Mouse (Mus musculus) CH12.LX (cell line): ENCODE measurements around the gene Smarca2. TPM values are rescaled to one million over a fixed set of nuclear protein-coding genes. Genes with fewer than 3 reads are reported as not detected.

Experiments used
- DNase-seq: peaks from one replicate; pipeline ENCODE4 v3.0.0-alpha.2; 2013; ENCODE audit errors: extremely low read depth
- H3K27ac ChIP-seq: 2 replicates; pipeline ENCODE4 v1.5.1; 2012; ENCODE audit warnings: low read depth, mild to moderate bottlenecking, control low read depth, moderate library complexity; ENCODE audit not compliant: insufficient read depth
- H3K27me3 ChIP-seq: replicated peaks from 2 replicates; pipeline ENCODE3; 2012; ENCODE audit warnings: inconsistent platforms
- H3K36me3 ChIP-seq, 2 experiments: replicated peaks in 1 of 2; 2 replicates each; pipeline versions ENCODE3 to v1.6.1; 2012; ENCODE audit warnings: inconsistent platforms in 1 of 2, low read length in 1 of 2, mild to moderate bottlenecking in 1 of 2, mixed read lengths in 1 of 2, moderate library complexity in 1 of 2; ENCODE audit not compliant: control insufficient read depth in 1 of 2, insufficient read depth in 1 of 2
- H3K4me1 ChIP-seq, 2 experiments: 2 replicates each; pipeline ENCODE4 v1.6.1; 2012; ENCODE audit warnings: inconsistent platforms in 1 of 2, moderate library complexity in 1 of 2; ENCODE audit not compliant: insufficient read depth in 2 of 2, control insufficient read depth in 1 of 2
- H3K4me2 ChIP-seq: 2 replicates; pipeline ENCODE4 v1.6.1; 2012; ENCODE audit warnings: low read depth, mild to moderate bottlenecking, control low read depth; ENCODE audit not compliant: poor library complexity, insufficient read depth, severe bottlenecking
- H3K4me3 ChIP-seq, 3 experiments: fragments of 150-350 bp in 1 of 3; sonication (generic) in 1 of 3; replicated peaks in 1 of 3; 2 replicates each; pipeline versions ENCODE3 to v1.5.1; 2011 to 2012; ENCODE audit warnings: low read depth in 2 of 3, low read length in 2 of 3, mild to moderate bottlenecking in 2 of 3, moderate library complexity in 2 of 3, control low read depth in 1 of 3, improper control_type of control experiment in 1 of 3, inconsistent platforms in 1 of 3, mixed read lengths in 1 of 3; ENCODE audit not compliant: poor library complexity in 1 of 3
- H3K79me2 ChIP-seq: replicated peaks from 2 replicates; pipeline ENCODE4 v1.6.1; 2012; ENCODE audit warnings: mild to moderate bottlenecking, moderate library complexity; ENCODE audit not compliant: control insufficient read depth, poor library complexity, insufficient read depth, severe bottlenecking; ENCODE audit errors: extremely low read depth
- H3K9ac ChIP-seq: 2 replicates; pipeline ENCODE4 v1.6.1; 2012; ENCODE audit warnings: low read depth, mild to moderate bottlenecking, control low read depth, moderate library complexity; ENCODE audit not compliant: insufficient read depth
- H3K9me3 ChIP-seq: replicated peaks from 2 replicates; pipeline ENCODE3; 2012; ENCODE audit warnings: low read length, inconsistent platforms, mixed read lengths
- BHLHE40 ChIP-seq: IDR thresholded peaks from 2 replicates; pipeline ENCODE4 v1.6.1; 2011; ENCODE audit warnings: mild to moderate bottlenecking, low read depth, low read length, improper control_type of control experiment
- CHD1 ChIP-seq: IDR thresholded peaks from 2 replicates; pipeline ENCODE4 v1.6.1; 2012; ENCODE audit warnings: low read depth, low read length, improper control_type of control experiment, inconsistent platforms
- CHD2 ChIP-seq: IDR thresholded peaks from 2 replicates; pipeline ENCODE4 v1.6.1; 2011; ENCODE audit warnings: low read length, improper control_type of control experiment
- E2F4 ChIP-seq: IDR thresholded peaks from 2 replicates; pipeline ENCODE4 v1.6.1; 2011; ENCODE audit warnings: low read depth, low read length, improper control_type of control experiment; ENCODE audit not compliant: insufficient replicate concordance
- ELF1 ChIP-seq: IDR thresholded peaks from 2 replicates; pipeline ENCODE4 v1.6.1; 2014; ENCODE audit warnings: low read depth, mild to moderate bottlenecking, inconsistent platforms, low read length, improper control_type of control experiment
- EP300 ChIP-seq: IDR thresholded peaks from 2 replicates; pipeline ENCODE4 v1.6.1; 2011; ENCODE audit warnings: low read length, improper control_type of control experiment
- ETS1 ChIP-seq: conservative IDR thresholded peaks from 2 replicates; pipeline ENCODE4 v1.6.1; 2012; ENCODE audit warnings: low read depth, mild to moderate bottlenecking, inconsistent platforms, low read length, improper control_type of control experiment, moderate library complexity
- GABPA ChIP-seq: IDR thresholded peaks from 2 replicates; pipeline ENCODE4 v1.6.1; 2012; ENCODE audit warnings: low read depth, low read length, improper control_type of control experiment, inconsistent platforms; ENCODE audit not compliant: insufficient replicate concordance
- HCFC1 ChIP-seq: IDR thresholded peaks from 2 replicates; pipeline ENCODE4 v1.6.1; 2012; ENCODE audit warnings: low read depth, mild to moderate bottlenecking, inconsistent platforms, low read length, improper control_type of control experiment
- JUND ChIP-seq: conservative IDR thresholded peaks from 2 replicates; pipeline ENCODE4 v1.6.1; 2011; ENCODE audit warnings: low read depth, low read length, improper control_type of control experiment
- KAT2A ChIP-seq: IDR thresholded peaks from 2 replicates; pipeline ENCODE4 v1.6.1; 2012; ENCODE audit warnings: low read length, improper control_type of control experiment, inconsistent platforms; ENCODE audit not compliant: insufficient replicate concordance
- MAFK ChIP-seq: IDR thresholded peaks from 2 replicates; pipeline ENCODE4 v1.6.1; 2011; ENCODE audit warnings: low read length, improper control_type of control experiment; ENCODE audit not compliant: insufficient replicate concordance
- MAX ChIP-seq: IDR thresholded peaks from 2 replicates; pipeline ENCODE4 v1.6.1; 2011; ENCODE audit warnings: low read length, improper control_type of control experiment
- MEF2A ChIP-seq: IDR thresholded peaks from 2 replicates; pipeline ENCODE4 v1.6.1; 2014; ENCODE audit warnings: low read depth, mild to moderate bottlenecking, inconsistent platforms, low read length, improper control_type of control experiment, borderline replicate concordance
- MXI1 ChIP-seq: IDR thresholded peaks from 2 replicates; pipeline ENCODE4 v1.6.1; 2011; ENCODE audit warnings: mild to moderate bottlenecking, low read depth, low read length, improper control_type of control experiment
- MYC ChIP-seq: IDR thresholded peaks from 2 replicates; pipeline ENCODE4 v1.6.1; 2011; ENCODE audit warnings: low read depth, mild to moderate bottlenecking, improper control_type of control experiment, low read length
- NELFE ChIP-seq: IDR thresholded peaks from 2 replicates; pipeline ENCODE4 v1.6.1; 2011; ENCODE audit warnings: low read depth, low read length, improper control_type of control experiment
- NRF1 ChIP-seq: IDR thresholded peaks from 2 replicates; pipeline ENCODE4 v1.6.1; 2014; ENCODE audit warnings: low read depth, mild to moderate bottlenecking, inconsistent platforms, low read length, improper control_type of control experiment, moderate library complexity
- PAX5 ChIP-seq: IDR thresholded peaks from 2 replicates; pipeline ENCODE4 v1.6.1; 2012; ENCODE audit warnings: low read length, inconsistent platforms, mixed read lengths
- POLR2A ChIP-seq: IDR thresholded peaks from 2 replicates; pipeline ENCODE4 v1.6.1; 2011; ENCODE audit warnings: low read depth, mild to moderate bottlenecking, improper control_type of control experiment, low read length
- POLR2AphosphoS2 ChIP-seq: IDR thresholded peaks from 2 replicates; pipeline ENCODE4 v1.6.1; 2011; ENCODE audit warnings: low read depth, low read length, improper control_type of control experiment
- RAD21 ChIP-seq: IDR thresholded peaks from 2 replicates; pipeline ENCODE4 v1.6.1; 2011; ENCODE audit warnings: low read depth, mild to moderate bottlenecking, low read length, improper control_type of control experiment, moderate library complexity
- RCOR1 ChIP-seq: conservative IDR thresholded peaks from 2 replicates; pipeline ENCODE4 v1.6.1; 2012; ENCODE audit warnings: low read depth, mild to moderate bottlenecking, inconsistent platforms, low read length, improper control_type of control experiment
- SMC3 ChIP-seq: IDR thresholded peaks from 2 replicates; pipeline ENCODE4 v1.6.1; 2011; ENCODE audit warnings: low read depth, low read length, improper control_type of control experiment
- TBP ChIP-seq: conservative IDR thresholded peaks from 2 replicates; pipeline ENCODE4 v1.6.1; 2011; ENCODE audit warnings: low read depth, low read length, improper control_type of control experiment
- TCF12 ChIP-seq: IDR thresholded peaks from 2 replicates; pipeline ENCODE4 v1.6.1; 2014; ENCODE audit warnings: low read depth, mild to moderate bottlenecking, inconsistent platforms, low read length, improper control_type of control experiment
- UBTF ChIP-seq: IDR thresholded peaks from 2 replicates; pipeline ENCODE4 v1.6.1; 2012; ENCODE audit warnings: low read depth, mild to moderate bottlenecking, inconsistent platforms, low read length, improper control_type of control experiment, moderate library complexity
- USF1 ChIP-seq: IDR thresholded peaks from 2 replicates; pipeline ENCODE4 v1.6.1; 2014; ENCODE audit warnings: low read depth, mild to moderate bottlenecking, inconsistent platforms, low read length, improper control_type of control experiment
- USF2 ChIP-seq: conservative IDR thresholded peaks from 2 replicates; pipeline ENCODE4 v1.6.1; 2011; ENCODE audit warnings: low read depth, low read length, improper control_type of control experiment
- ZC3H11A ChIP-seq: IDR thresholded peaks from 2 replicates; pipeline ENCODE4 v1.6.1; 2012; ENCODE audit warnings: low read depth, mild to moderate bottlenecking, inconsistent platforms, low read length, improper control_type of control experiment
- ZKSCAN1 ChIP-seq: IDR thresholded peaks from 2 replicates; pipeline ENCODE4 v1.6.1; 2012; ENCODE audit warnings: low read depth, inconsistent platforms, low read length, improper control_type of control experiment, borderline replicate concordance
- ZMIZ1 ChIP-seq: IDR thresholded peaks from 2 replicates; pipeline ENCODE4 v1.6.1; 2012; ENCODE audit warnings: low read depth, mild to moderate bottlenecking, inconsistent platforms, low read length, improper control_type of control experiment
- ZNF384 ChIP-seq: IDR thresholded peaks from 2 replicates; pipeline ENCODE4 v1.6.1; 2012; ENCODE audit warnings: low read depth, low read length, improper control_type of control experiment, inconsistent platforms
- dilution Hi-C: fragments of 300-500 bp; cut with MboI; formaldehyde crosslinking; loops from 2 replicates; pipeline ENCODE4 v1.14.3; 2020; ENCODE audit warnings: low sequenced_read_pairs; ENCODE audit not compliant: extremely low pct_unique_long_range_greater_than_20kb, extremely low pct_ligation_motif_present
- in situ Hi-C: fragments of 300-500 bp; cut with MboI; formaldehyde crosslinking; loops from 3 replicates; pipeline ENCODE4 v1.14.3; 2019; ENCODE audit warnings: low sequenced_read_pairs, low pct_ligation_motif_present, low pct_unique_long_range_greater_than_20kb, mixed read lengths
- polyA plus RNA-seq: library from polyadenylated mRNA; unstranded; fragments of >175 nt; gene quantifications from 2 replicates; pipeline ENCODE4 v1.2.1, GENCODE M21; 2012; ENCODE audit warnings: low read depth; ENCODE audit not compliant: insufficient read length
- total RNA-seq, 2 experiments: library from RNA; depleted of rRNA; stranded (reverse); fragments of 300-350 nt in 1 of 2; fragments of >200 nt in 1 of 2; gene quantifications; 2 replicates each; pipeline ENCODE4 v1.2.3; 2012 to 2014

Gene Smarca2
- total and polyA plus RNA-seq, 3 experiments: 19.4 to 47.1 (median 21.8) TPM

GRCm38 (mm10) chr19:26758620-26759019 is 153.8 kb downstream of the Smarca2 start:
- H3K79me2 ChIP-seq: no peaks in the 10 kb centered on the region
- H3K4me1 ChIP-seq: peaks cover 8 to 29% of the 10 kb centered on the region in 2 experiments
- dilution Hi-C loops (no loop called here), in situ Hi-C loops (no loop called here)
- H3K36me3 ChIP-seq: peaks cover 13 to 85% of the 10 kb centered on the region in 2 experiments
- H3K27ac ChIP-seq: no peak overlapping the region
- H3K9ac ChIP-seq: no peak overlapping the region
- DNase-seq: no peak
- no peaks in the 10 kb centered on the region for H3K9me3 ChIP-seq
- no peak overlapping the region for H3K4me3 ChIP-seq
- no peak for TF ChIP-seq MEF2A
- no peak for TF ChIP-seq MYC
- TF ChIP-seq TBP: no peak
- no peak for TF ChIP-seq UBTF
- TF ChIP-seq USF2: no peak
- no peak for TF ChIP-seq USF1
- no peak for TF ChIP-seq MAFK
- TF ChIP-seq CHD2: no peak
- TF ChIP-seq HCFC1: no peak
- no peak for TF ChIP-seq KAT2A
- H3K27me3 ChIP-seq: no peaks in the 10 kb centered on the region
- H3K4me2 ChIP-seq: no peak overlapping the region

GRCm38 (mm10) chr19:26759295-26759694 is 154.4 kb downstream of the Smarca2 start:
- H3K9me3 ChIP-seq: no peaks in the 10 kb centered on the region
- in situ Hi-C loops: no loop called here
- H3K79me2 ChIP-seq: no peaks in the 10 kb centered on the region
- dilution Hi-C loops: no loop called here
- peak; percentile 31 for DNase-seq
- H3K4me1 ChIP-seq: peaks cover 8 to 24% of the 10 kb centered on the region in 2 experiments
- no peak overlapping the region for H3K4me3 ChIP-seq
- no peak overlapping the region for H3K27ac ChIP-seq
- H3K27me3 ChIP-seq: no peaks in the 10 kb centered on the region
- no peak overlapping the region for H3K9ac ChIP-seq
- H3K36me3 ChIP-seq: peaks cover 13 to 87% of the 10 kb centered on the region in 2 experiments
- H3K4me2 ChIP-seq: no peak overlapping the region
- no peak for TF ChIP-seq KAT2A
- TF ChIP-seq POLR2A: no peak
- no peak for TF ChIP-seq ZC3H11A
- TF ChIP-seq RAD21: no peak
- peak; percentile 41; the same call in 1 of the 2 replicates for TF ChIP-seq TCF12
- TF ChIP-seq ELF1: 0 out of 2 replicates have a peak, but pooled peaks have one; percentile 5
- TF ChIP-seq MXI1: no peak
- TF ChIP-seq ZKSCAN1: no peak
- TF ChIP-seq E2F4: no peak
- TF ChIP-seq JUND: no peak
- no peak for TF ChIP-seq ZMIZ1
- TF ChIP-seq CHD1: no peak
- no peak for TF ChIP-seq RCOR1
- TF ChIP-seq NRF1: no peak
- TF ChIP-seq MAX: no peak; the same call in 1 of the 2 replicates
- TF ChIP-seq ETS1: peak; percentile 80
- no peak for TF ChIP-seq ZNF384
- no peak for TF ChIP-seq NELFE
- no peak for TF ChIP-seq TBP
- TF ChIP-seq USF2: no peak
- TF ChIP-seq GABPA: no peak
- TF ChIP-seq PAX5: no peak
- no peak for TF ChIP-seq SMC3
- no peak for TF ChIP-seq UBTF
- 0 out of 2 replicates have a peak, but pooled peaks have one; percentile 10 for TF ChIP-seq EP300
- TF ChIP-seq MEF2A: no peak; the same call in 1 of the 2 replicates
- TF ChIP-seq CHD2: no peak
- TF ChIP-seq POLR2AphosphoS2: no peak
- peak; percentile 99 for TF ChIP-seq BHLHE40
